Mouse (Mus musculus) frontal cortex, postnatal 25 days (tissue): Measurements from ENCODE around the gene Bbs9.

ENCODE experiments used
- DNase-seq, 2 experiments: peaks; one replicate each; pipeline ENCODE4 v3.0.0; 2022; ENCODE audit warnings: low spot score in 2 of 2

Bbs9 gene

GRCm38 (mm10) chr9:22695392-22695791 lies 219.9 kb downstream of the Bbs9 start:
- no peak for DNase-seq

- DNase-seq, result no peak
Observed at GRCm38 (mm10) chr9:22696809-22697374, 221.4 kb downstream of the Bbs9 start.

GRCm38 (mm10) chr9:22697811-22698210 lies 222.3 kb downstream of the Bbs9 start:
- DNase-seq, result no peak

- no peak for DNase-seq
Observed at GRCm38 (mm10) chr9:22698501-22698900, 223.0 kb downstream of the Bbs9 start.

GRCm38 (mm10) chr9:22702065-22702611 lies 226.6 kb downstream of the Bbs9 start:
- DNase-seq, result no peak

- no peak for DNase-seq
Observed at GRCm38 (mm10) chr9:22702812-22703367, 227.4 kb downstream of the Bbs9 start.

GRCm38 (mm10) chr9:22703541-22703940 lies 228.0 kb downstream of the Bbs9 start:
- no peak for DNase-seq

GRCm38 (mm10) chr9:22707166-22707913 lies 231.8 kb downstream of the Bbs9 start:
- DNase-seq, result no peak

- DNase-seq, result peak; percentile 25 to 47
Observed at GRCm38 (mm10) chr9:22708970-22709726, 233.6 kb downstream of the Bbs9 start.

- no peak for DNase-seq
Observed at GRCm38 (mm10) chr9:22710032-22710431, 234.5 kb downstream of the Bbs9 start.

GRCm38 (mm10) chr9:22711339-22711738 lies 235.8 kb downstream of the Bbs9 start:
- DNase-seq, result no peak

- DNase-seq, result no peak
Observed at GRCm38 (mm10) chr9:22712743-22713142, 237.2 kb downstream of the Bbs9 start.

- DNase-seq, result peak in 1 of 2 experiments; percentile 45
Observed at GRCm38 (mm10) chr9:22713286-22713685, 237.8 kb downstream of the Bbs9 start.

GRCm38 (mm10) chr9:22717583-22717982 lies 242.1 kb downstream of the Bbs9 start:
- DNase-seq, result no peak

- no peak for DNase-seq
Observed at GRCm38 (mm10) chr9:22718174-22718823, 242.8 kb downstream of the Bbs9 start.

- no peak for DNase-seq
Observed at GRCm38 (mm10) chr9:22732646-22733045, 257.1 kb downstream of the Bbs9 start.

GRCm38 (mm10) chr9:22734954-22735353 lies 259.4 kb downstream of the Bbs9 start:
- no peak for DNase-seq

GRCm38 (mm10) chr9:22735385-22735784 lies 259.9 kb downstream of the Bbs9 start:
- DNase-seq, result no peak

GRCm38 (mm10) chr9:22737893-22738292 lies 262.4 kb downstream of the Bbs9 start:
- no peak for DNase-seq

GRCm38 (mm10) chr9:22738861-22739260 lies 263.3 kb downstream of the Bbs9 start:
- no peak for DNase-seq

- DNase-seq, result no peak
Observed at GRCm38 (mm10) chr9:22741967-22742366, 266.5 kb downstream of the Bbs9 start.

- DNase-seq, result no peak
Observed at GRCm38 (mm10) chr9:22748617-22749016, 273.1 kb downstream of the Bbs9 start.
